ENCODE assay signal across 8 mouse cellular contexts in the genomic region with DNA sequence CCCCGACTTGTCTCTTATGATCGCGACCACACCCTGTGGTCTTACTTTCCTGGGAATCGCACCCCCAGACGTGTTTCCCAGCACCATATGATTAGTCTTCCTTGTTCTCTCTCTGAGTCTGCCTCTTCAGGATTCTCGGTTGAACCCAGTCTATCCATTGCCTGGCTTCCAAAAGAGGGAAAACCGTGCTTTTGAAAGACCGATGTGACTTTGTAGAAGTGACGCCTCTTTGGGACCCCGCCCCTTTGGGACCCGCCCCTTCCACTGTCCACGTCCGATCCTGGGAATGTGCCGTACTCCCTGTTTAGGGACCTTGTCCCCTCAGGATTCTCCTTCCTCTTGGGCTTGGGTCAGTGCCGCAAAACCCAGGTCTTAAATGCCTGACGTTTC. TPM values are rescaled to one million over a fixed set of nuclear protein-coding genes. Genes with fewer than 3 reads are reported as not detected.
A peak's percentile ranks its signal among the peaks of the same experiment; 100 is the strongest.
DNase-seq lines count a peak whose midpoint lies in the region; ATAC-seq and TF ChIP-seq lines count a peak whose summit lies in the region.

No protein-coding gene starts in this region.

- peaks cover 18 to 47% of the 10 kb centered on the region in 2 experiments for H3K4me1 ChIP-seq in CH12.LX (ENCODE audit: control insufficient read depth in 1 of 2, insufficient read depth in 2 of 2)
- H3K4me1 ChIP-seq in forebrain, embryonic 14.5 days (ENCODE audit: control insufficient read depth, insufficient read depth, low read length): peaks cover 20% of the 10 kb centered on the region
- H3K4me1 ChIP-seq in limb, embryonic 12.5 days (replicated peaks): peaks cover 48% of the 10 kb centered on the region
- peaks cover 58% of the 10 kb centered on the region for H3K4me1 ChIP-seq in midbrain, embryonic 13.5 days (replicated peaks)

- TF ChIP-seq POLR2A in CH12.LX (IDR thresholded peaks at IDR 0.05; ENCODE audit: low read depth, low read length): no peak

- no peak for TF ChIP-seq RAD21 in CH12.LX (IDR thresholded peaks at IDR 0.05; ENCODE audit: low read depth, low read length)

- peak; percentile 37 for DNase-seq in CH12.LX (ENCODE audit: extremely low read depth)
- peak; percentile 90 for DNase-seq in adrenal gland, adult 2 months
- DNase-seq in forebrain, embryonic 14.5 days (ENCODE audit: low spot score): no peak
- peak; percentile 88 for DNase-seq in heart, postnatal 4 days
- DNase-seq in urinary bladder, postnatal 10 days (ENCODE audit: low spot score): peak; percentile 47
- DNase-seq in natural killer cell, adult 2 months (ENCODE audit: low spot score in 2 of 2): no peak

- TF ChIP-seq CTCF in CH12.LX (conservative IDR thresholded peaks at IDR 0.05 in 1 of 2, IDR thresholded peaks at IDR 0.05 in 1 of 2; ENCODE audit: low read depth in 2 of 2, low read length in 2 of 2): no peak

- peaks cover 51% of the 10 kb centered on the region for H3K79me2 ChIP-seq in CH12.LX (replicated peaks; ENCODE audit: control insufficient read depth, extremely low read depth, insufficient read depth, poor library complexity, severe bottlenecking)

- H3K9me3 ChIP-seq in CH12.LX (replicated peaks; ENCODE audit: low read length): peaks cover 8% of the 10 kb centered on the region
- H3K9me3 ChIP-seq in forebrain, embryonic 14.5 days (replicated peaks; ENCODE audit: control insufficient read depth, low read length): no peaks in the 10 kb centered on the region
- H3K9me3 ChIP-seq in limb, embryonic 12.5 days: no peaks in the 10 kb centered on the region
- H3K9me3 ChIP-seq in midbrain, embryonic 13.5 days: no peaks in the 10 kb centered on the region

- H3K27ac ChIP-seq in CH12.LX (ENCODE audit: insufficient read depth, low read depth): peak overlapping the region; percentile 72
- H3K27ac ChIP-seq in forebrain, embryonic 14.5 days (ENCODE audit: low read depth, low read length): peak overlapping the region; percentile 67
- peak overlapping the region; percentile 97 for H3K27ac ChIP-seq in limb, embryonic 12.5 days
- peak overlapping the region; percentile 76 for H3K27ac ChIP-seq in midbrain, embryonic 13.5 days

- H3K27me3 ChIP-seq in CH12.LX (replicated peaks): no peaks in the 10 kb centered on the region
- no peaks in the 10 kb centered on the region for H3K27me3 ChIP-seq in forebrain, embryonic 14.5 days (replicated peaks; ENCODE audit: control insufficient read depth, insufficient read depth, low read length)
- no peaks in the 10 kb centered on the region for H3K27me3 ChIP-seq in limb, embryonic 12.5 days
- H3K27me3 ChIP-seq in midbrain, embryonic 13.5 days: no peaks in the 10 kb centered on the region

- dilution Hi-C loops in CH12.LX (cut with MboI; ENCODE audit: extremely low pct_ligation_motif_present, extremely low pct_unique_long_range_greater_than_20kb, low sequenced_read_pairs): no loop called here

- in situ Hi-C loops in CH12.LX (cut with MboI; ENCODE audit: low pct_ligation_motif_present, low pct_unique_long_range_greater_than_20kb, low sequenced_read_pairs): no loop called here

- H3K36me3 ChIP-seq in CH12.LX (replicated peaks in 1 of 2; ENCODE audit: control insufficient read depth in 1 of 2, insufficient read depth in 1 of 2, low read length in 1 of 2): peaks cover 40 to 49% of the 10 kb centered on the region in 2 experiments
- peaks cover 21% of the 10 kb centered on the region for H3K36me3 ChIP-seq in forebrain, embryonic 14.5 days (ENCODE audit: control insufficient read depth, insufficient read depth, low read length)
- peaks cover 43% of the 10 kb centered on the region for H3K36me3 ChIP-seq in limb, embryonic 12.5 days
- peaks cover 23% of the 10 kb centered on the region for H3K36me3 ChIP-seq in midbrain, embryonic 13.5 days

- TF ChIP-seq EP300 in CH12.LX (IDR thresholded peaks at IDR 0.05; ENCODE audit: low read length): no peak

- peak; percentile 13 for ATAC-seq in forebrain, embryonic 14.5 days
- 0 out of 2 replicates have a peak, but pooled peaks have one; percentile 4 for ATAC-seq in limb, embryonic 12.5 days (ENCODE audit: insufficient number of reproducible peaks, insufficient read depth, low FRiP score, low TSS enrichment, low read depth)
- ATAC-seq in midbrain, embryonic 13.5 days: peak; percentile 18

- WGBS in forebrain, embryonic 14.5 days: under 1% methylated on average over 16 of the region's 16 CpGs
- 1% methylated on average over 16 of the region's 16 CpGs for WGBS in limb, embryonic 12.5 days
- WGBS in midbrain, embryonic 13.5 days: 0% methylated on average over 16 of the region's 16 CpGs

- peak overlapping the region; percentile 98 for H3K9ac ChIP-seq in CH12.LX (ENCODE audit: insufficient read depth, low read depth)
- peak overlapping the region; percentile 66 for H3K9ac ChIP-seq in forebrain, embryonic 14.5 days (ENCODE audit: low read length)
- peak overlapping the region; percentile 62 for H3K9ac ChIP-seq in limb, embryonic 12.5 days (replicated peaks)
- H3K9ac ChIP-seq in midbrain, embryonic 13.5 days (replicated peaks): peak overlapping the region; percentile 69

- peak overlapping the region; percentile 96 for H3K4me2 ChIP-seq in CH12.LX (ENCODE audit: insufficient read depth, low read depth, poor library complexity, severe bottlenecking)
- peak overlapping the region; percentile 81 for H3K4me2 ChIP-seq in forebrain, embryonic 14.5 days (ENCODE audit: low read length)
- H3K4me2 ChIP-seq in limb, embryonic 12.5 days: peak overlapping the region; percentile 80
- peak overlapping the region; percentile 88 for H3K4me2 ChIP-seq in midbrain, embryonic 13.5 days (replicated peaks)

- peak overlapping the region; percentile 69 to 85 (median 81) for H3K4me3 ChIP-seq in CH12.LX (replicated peaks in 1 of 3; ENCODE audit: low read depth in 2 of 3, low read length in 2 of 3, poor library complexity in 1 of 3)
- peak overlapping the region; percentile 48 for H3K4me3 ChIP-seq in forebrain, embryonic 14.5 days (ENCODE audit: low read depth, low read length)
- peak overlapping the region; percentile 60 for H3K4me3 ChIP-seq in limb, embryonic 12.5 days (replicated peaks)
- peak overlapping the region; percentile 57 for H3K4me3 ChIP-seq in midbrain, embryonic 13.5 days (replicated peaks)

TF ChIP-seq in CH12.LX, 34 proteins besides CTCF, POLR2A, EP300 and RAD21 (continues in another document):
- TF ChIP-seq IRF4 (IDR thresholded peaks at IDR 0.05; ENCODE audit: low read depth, low read length): no peak

RNA-seq across cellular contexts. Expression of gene Shc1, which starts 0.6 kb away (rescaled TPM):
- total RNA-seq in CH12.LX (2012; rRNA removed) (23.1 and 24.2 TPM in 2 replicates), CH12.LX (2014; rRNA removed) (40.2 and 40.6 TPM in 2 replicates)
- 32.1 and 32.3 TPM in 2 replicates for polyA plus RNA-seq in CH12.LX (2012; ENCODE audit: insufficient read length, low read depth)
- 100 to 1,000 TPM in 1 of 2 experiments, 10 to 100 TPM in 1; 69.6 to 113 TPM for total RNA-seq in adrenal gland, adult 2 months (2021)
- 62.6 and 67.4 TPM in 2 replicates for polyA plus RNA-seq in adrenal gland, adult 2 months (2012; rRNA removed)
- polyA plus RNA-seq in forebrain, embryonic 14.5 days (2014; fragmentation: Nextera tagmentation; extraction: Ambion mirVana): 9.9 and 11.8 TPM in 2 replicates
- total RNA-seq in heart, postnatal 4 days (2021): 10 to 100 TPM; 68.8 to 69.2 TPM
- polyA plus RNA-seq in limb, embryonic 12.5 days (2016; fragmentation: Nextera tagmentation; extraction: Ambion mirVana): 84.4 and 90.9 TPM in 2 replicates
- 17.3 and 17.8 TPM in 2 replicates for polyA plus RNA-seq in midbrain, embryonic 13.5 days (2015; fragmentation: Nextera tagmentation; extraction: Ambion mirVana)

RNA-seq across cellular contexts. Expression of gene Cks1b, which starts 0.7 kb away (rescaled TPM):
- total RNA-seq in CH12.LX (2012; rRNA removed) (173 and 195 TPM in 2 replicates), CH12.LX (2014; rRNA removed) (224 and 268 TPM in 2 replicates)
- 200 and 270 TPM in 2 replicates for polyA plus RNA-seq in CH12.LX (2012; ENCODE audit: insufficient read length, low read depth)
- total RNA-seq in adrenal gland, adult 2 months (2021): 10 to 100 TPM; 17.3 to 21.5 TPM
- 9.3 and 9.7 TPM in 2 replicates for polyA plus RNA-seq in adrenal gland, adult 2 months (2012; rRNA removed)
- 200 and 269 TPM in 2 replicates for polyA plus RNA-seq in forebrain, embryonic 14.5 days (2014; fragmentation: Nextera tagmentation; extraction: Ambion mirVana)
- total RNA-seq in heart, postnatal 4 days (2021): 10 to 100 TPM; 62.8 to 64.3 TPM
- polyA plus RNA-seq in limb, embryonic 12.5 days (2016; fragmentation: Nextera tagmentation; extraction: Ambion mirVana): 585 and 619 TPM in 2 replicates
- 176 and 177 TPM in 2 replicates for polyA plus RNA-seq in midbrain, embryonic 13.5 days (2015; fragmentation: Nextera tagmentation; extraction: Ambion mirVana)

RNA-seq across cellular contexts. Expression of gene Flad1, which starts 7.2 kb away (rescaled TPM):
- total RNA-seq in CH12.LX (2012; rRNA removed) (26.9 and 29.0 TPM in 2 replicates), CH12.LX (2014; rRNA removed) (28.7 and 31.1 TPM in 2 replicates)
- 25.9 and 26.0 TPM in 2 replicates for polyA plus RNA-seq in CH12.LX (2012; ENCODE audit: insufficient read length, low read depth)
- total RNA-seq in adrenal gland, adult 2 months (2021): 10 to 100 TPM; 32.2 to 50.7 TPM
- 33.2 and 45.2 TPM in 2 replicates for polyA plus RNA-seq in adrenal gland, adult 2 months (2012; rRNA removed)
- polyA plus RNA-seq in forebrain, embryonic 14.5 days (2014; fragmentation: Nextera tagmentation; extraction: Ambion mirVana): 34.9 and 41.0 TPM in 2 replicates
- 10 to 100 TPM; 30.7 to 33.0 TPM for total RNA-seq in heart, postnatal 4 days (2021)
- polyA plus RNA-seq in limb, embryonic 12.5 days (2016; fragmentation: Nextera tagmentation; extraction: Ambion mirVana): 25.0 and 26.4 TPM in 2 replicates
- 37.2 and 37.8 TPM in 2 replicates for polyA plus RNA-seq in midbrain, embryonic 13.5 days (2015; fragmentation: Nextera tagmentation; extraction: Ambion mirVana)

RNA-seq across cellular contexts. Expression of gene Pygo2, which starts 11.2 kb away (rescaled TPM):
- total RNA-seq in CH12.LX (2012; rRNA removed) (40.2 and 40.8 TPM in 2 replicates), CH12.LX (2014; rRNA removed) (21.5 and 21.9 TPM in 2 replicates)
- 29.7 and 31.7 TPM in 2 replicates for polyA plus RNA-seq in CH12.LX (2012; ENCODE audit: insufficient read length, low read depth)
- total RNA-seq in adrenal gland, adult 2 months (2021): 10 to 100 TPM; 31.8 to 44.5 TPM
- polyA plus RNA-seq in adrenal gland, adult 2 months (2012; rRNA removed): 166 and 181 TPM in 2 replicates
- polyA plus RNA-seq in forebrain, embryonic 14.5 days (2014; fragmentation: Nextera tagmentation; extraction: Ambion mirVana): 35.2 and 41.1 TPM in 2 replicates
- 10 to 100 TPM; 20.3 to 22.1 TPM for total RNA-seq in heart, postnatal 4 days (2021)
- 62.4 and 64.0 TPM in 2 replicates for polyA plus RNA-seq in limb, embryonic 12.5 days (2016; fragmentation: Nextera tagmentation; extraction: Ambion mirVana)
- 37.4 and 43.4 TPM in 2 replicates for polyA plus RNA-seq in midbrain, embryonic 13.5 days (2015; fragmentation: Nextera tagmentation; extraction: Ambion mirVana)

RNA-seq across cellular contexts. Expression of gene Lenep, which starts 16.3 kb away (rescaled TPM):
- total RNA-seq in CH12.LX (2012; rRNA removed): not detected in 2 replicates
- not detected in 2 replicates for total RNA-seq in CH12.LX (2014; rRNA removed)
- polyA plus RNA-seq in CH12.LX (2012; ENCODE audit: insufficient read length, low read depth): not detected in 2 replicates
- total RNA-seq in adrenal gland, adult 2 months (2021): 1 to 10 TPM; 1.7 to 1.8 TPM
- 0.58 TPM in 1 of 2 replicates, not detected in the other for polyA plus RNA-seq in adrenal gland, adult 2 months (2012; rRNA removed)
- not detected in 2 replicates for polyA plus RNA-seq in forebrain, embryonic 14.5 days (2014; fragmentation: Nextera tagmentation; extraction: Ambion mirVana)
- under 1 TPM in 1 of 2 experiments, not detected in 1; 0.68 TPM for total RNA-seq in heart, postnatal 4 days (2021)
- polyA plus RNA-seq in limb, embryonic 12.5 days (2016; fragmentation: Nextera tagmentation; extraction: Ambion mirVana): 1.0 TPM in 1 of 2 replicates, not detected in the other
- 1.5 TPM in 1 of 2 replicates, not detected in the other for polyA plus RNA-seq in midbrain, embryonic 13.5 days (2015; fragmentation: Nextera tagmentation; extraction: Ambion mirVana)

Comparison
In these comparisons a context has a peak if more than half of its experiments do, and no peak if none do; other contexts are left out.
1. DNase-seq: peak in CH12.LX (single experiment), adrenal gland, adult 2 months (single experiment), heart, postnatal 4 days (single experiment) and urinary bladder, postnatal 10 days (single experiment); none in forebrain, embryonic 14.5 days (single experiment) and natural killer cell, adult 2 months (0 of 2).
2. RNA of gene Cks1b, which starts 0.7 kb away (polyA plus RNA-seq): 585 to 619 TPM in limb, embryonic 12.5 days, 200 to 270 TPM in CH12.LX, 200 to 269 TPM in forebrain, embryonic 14.5 days and 176 to 177 TPM in midbrain, embryonic 13.5 days; 9.3 to 9.7 TPM in adrenal gland, adult 2 months; every median in the first group is over 10 times any median in the second.
3. Peak in every context shown above with its lines, with median percentiles within 50 percentile points of each other: H3K27ac ChIP-seq, H3K4me2 ChIP-seq, H3K4me3 ChIP-seq, H3K9ac ChIP-seq and ATAC-seq.